Mouse (Mus musculus) stomach, embryonic 14.5 days (tissue): Measurements from ENCODE around the gene Apba3. TPM values are rescaled to one million over a fixed set of nuclear protein-coding genes. Genes with fewer than 3 reads are reported as not detected.
"Not testable (repeated sequence)": the region's sequence is repeated elsewhere in the genome, so short reads cannot be mapped to it uniquely, and the experiment has no call there.

Source experiments
- ATAC-seq: fragments of 200-750 bp; cut with Nextera tagmentation; 2 replicates; pipeline ENCODE4 v1.8.0; 2017; ENCODE audit warnings: low read depth, moderate TSS enrichment; ENCODE audit not compliant: insufficient number of reproducible peaks, insufficient read depth, low FRiP score
- H3K27ac ChIP-seq: fragments of 300-500 bp; sonication (generic); 2 replicates; pipeline ENCODE4 v1.5.1; 2014; ENCODE audit warnings: mild to moderate bottlenecking, low read length, moderate library complexity, mixed read lengths
- H3K27me3 ChIP-seq: fragments of 300-500 bp; sonication (generic); 2 replicates; pipeline ENCODE4 v1.6.1; 2014; ENCODE audit warnings: low read length, control low read depth, mixed read lengths; ENCODE audit not compliant: control insufficient read depth, insufficient read depth
- H3K36me3 ChIP-seq: fragments of 300-500 bp; sonication (generic); 2 replicates; pipeline ENCODE4 v1.6.1; 2014; ENCODE audit warnings: mild to moderate bottlenecking, control low read depth, low read length, moderate library complexity, mixed read lengths; ENCODE audit not compliant: control insufficient read depth, insufficient read depth
- H3K4me1 ChIP-seq: fragments of 300-500 bp; sonication (generic); 2 replicates; pipeline ENCODE4 v1.6.1; 2014; ENCODE audit warnings: low read length, control low read depth, mixed read lengths; ENCODE audit not compliant: control insufficient read depth, insufficient read depth
- H3K4me2 ChIP-seq: fragments of 300-500 bp; sonication (generic); replicated peaks from 2 replicates; pipeline ENCODE4 v1.6.1; 2014; ENCODE audit warnings: low read depth, low read length, control low read depth
- H3K4me3 ChIP-seq: fragments of 300-500 bp; sonication (generic); 2 replicates; pipeline ENCODE4 v1.5.1; 2014; ENCODE audit warnings: low read depth, low read length, control low read depth
- H3K9ac ChIP-seq: fragments of 300-500 bp; sonication (generic); replicated peaks from 2 replicates; pipeline ENCODE4 v1.6.1; 2014; ENCODE audit warnings: low read depth, mild to moderate bottlenecking, control low read depth, low read length, moderate library complexity, mixed read lengths
- H3K9me3 ChIP-seq: fragments of 300-500 bp; sonication (generic); 2 replicates; pipeline ENCODE4 v1.6.1; 2016; ENCODE audit warnings: low read depth, low read length, control low read depth; ENCODE audit not compliant: control insufficient read depth
- WGBS: fragments of 180-500 bp; shearing (Covaris S2); extraction: QIAGEN DNeasy Blood & Tissue Kit; methylation state at CpG from one replicate; pipeline ENCODE4 v1.1.7; 2014; 5-methylcytosine and 5-hydroxymethylcytosine counted together
- polyA plus RNA-seq: library from polyadenylated mRNA; unstranded; fragments of >200 nt; fragmentation: Nextera tagmentation; extraction: Ambion mirVana; gene quantifications from 2 replicates; pipeline ENCODE4 v1.2.1, GENCODE M21; 2014

Gene Apba3
- polyA plus RNA-seq, result 47.0 and 51.1 TPM in 2 replicates

DNA sequence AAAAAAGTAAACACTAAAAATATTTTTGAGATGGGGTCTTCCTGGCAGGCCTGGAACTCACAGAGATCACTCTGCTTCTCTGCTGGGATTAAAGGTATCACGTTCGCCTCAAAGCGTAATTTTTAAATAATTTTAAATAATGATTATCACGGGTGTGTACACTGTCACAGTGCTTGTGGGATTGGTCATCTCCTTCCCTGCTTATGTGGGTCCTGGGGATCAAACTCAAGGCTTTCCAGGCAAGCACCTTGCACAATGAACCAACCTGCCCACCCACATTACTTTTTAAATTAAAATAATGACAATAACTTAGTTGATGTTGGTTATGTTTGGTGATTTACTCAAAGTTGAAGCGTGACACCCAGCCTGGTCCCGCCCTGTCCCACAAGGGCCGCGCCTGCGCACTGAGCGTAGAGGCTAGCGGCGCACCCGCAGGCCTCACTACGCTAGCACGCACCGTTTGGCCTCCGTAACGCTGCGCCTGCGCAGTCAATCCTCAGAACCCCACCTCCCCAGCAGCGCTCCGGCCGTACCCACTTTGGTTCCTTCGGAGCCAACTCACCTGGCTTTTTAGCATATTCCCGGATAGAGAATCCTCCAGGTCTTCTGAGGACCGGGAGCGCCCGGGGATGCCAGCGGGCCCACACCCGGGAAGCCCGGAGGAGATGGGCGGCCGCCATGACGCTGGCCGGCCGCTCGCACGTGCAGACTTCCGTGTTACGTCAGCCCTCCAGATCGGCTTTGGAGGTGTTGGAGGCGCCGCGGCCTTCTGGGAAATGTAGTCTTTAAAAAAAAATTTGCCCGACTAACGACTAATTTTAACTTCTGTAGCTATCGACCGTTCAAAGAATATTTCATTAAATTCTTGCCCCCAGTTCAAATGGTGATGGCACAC lies at the start of gene Apba3, which contains the start of gene Mrpl54:
TSS of gene Apba3 (plus strand) at position 750 of the 895 bp plus-strand sequence.
TSS of gene Mrpl54 (minus strand) at position 724 of the 895 bp plus-strand sequence.
- Histone ChIP-seq H3K9me3 (no peaks in the 10 kb centered on the region), H3K9ac (peak within 1 kb of the TSS; percentile 56), H3K36me3 (peaks cover 28% of the 10 kb centered on the region; the same call in 1 of the 2 replicates), H3K27ac (peak within 1 kb of the TSS; percentile 77; the same call in 1 of the 2 replicates), H3K4me1 (peaks cover 6% of the 10 kb centered on the region), H3K4me3 (peak within 1 kb of the TSS; percentile 69), H3K4me2 (peak within 1 kb of the TSS; percentile 81), H3K27me3 (no peaks in the 10 kb centered on the region)
- WGBS, result under 1% methylated on average over 48 of the region's 48 CpGs
- ATAC-seq, result peak; percentile 94

GRCm38 (mm10) chr10:81217267-81217666 lies 49.5 kb upstream of the Apba3 start:
- not testable (repeated sequence) for H3K27ac ChIP-seq, H3K9ac ChIP-seq, H3K4me3 ChIP-seq, ATAC-seq, H3K4me1 ChIP-seq, H3K27me3 ChIP-seq, H3K36me3 ChIP-seq, H3K4me2 ChIP-seq, H3K9me3 ChIP-seq
- 17% methylated on average over 1 of the region's 1 CpGs for WGBS

DNA sequence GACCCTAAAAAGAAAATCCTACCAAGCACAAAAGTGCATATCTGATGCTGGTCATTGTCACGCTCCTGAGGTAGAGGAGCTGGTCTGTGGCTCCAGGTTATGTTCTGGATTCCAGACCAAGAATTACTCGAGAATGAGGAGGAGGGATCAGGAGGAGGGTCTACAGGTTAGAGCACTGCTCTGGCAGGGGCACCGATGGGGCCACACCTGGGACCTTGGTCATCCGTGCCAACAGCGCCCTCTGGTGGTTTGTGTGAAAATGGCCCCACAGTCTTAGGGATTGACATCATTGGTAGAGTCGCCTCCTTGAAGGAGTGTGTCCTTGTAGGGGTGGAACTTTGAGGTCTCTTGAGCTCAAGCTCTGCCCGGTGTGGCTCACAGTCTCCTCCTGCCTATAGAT lies 48.8 kb upstream of the Apba3 start:
- Histone ChIP-seq H3K4me3 (no peak overlapping the region), H3K36me3 (no peaks in the 10 kb centered on the region), H3K27ac (no peak overlapping the region), H3K27me3 (no peaks in the 10 kb centered on the region), H3K4me1 (no peaks in the 10 kb centered on the region), H3K9ac (no peak overlapping the region), H3K4me2 (no peak overlapping the region), H3K9me3 (no peaks in the 10 kb centered on the region)
- WGBS, result 31% methylated on average over 7 of the region's 7 CpGs
- no peak for ATAC-seq

- Histone ChIP-seq H3K9ac (no peak overlapping the region), H3K27me3 (no peaks in the 10 kb centered on the region), H3K27ac (no peak overlapping the region), H3K36me3 (no peaks in the 10 kb centered on the region), H3K4me1 (no peaks in the 10 kb centered on the region), H3K9me3 (no peaks in the 10 kb centered on the region), H3K4me3 (no peak overlapping the region), H3K4me2 (no peak overlapping the region)
- ATAC-seq, result peak; percentile 65; the same call in 1 of the 2 replicates
- WGBS, result 79% methylated on average over 5 of the region's 5 CpGs
Measured at GRCm38 (mm10) chr10:81221402-81222015, 45.3 kb upstream of the Apba3 start.

DNA sequence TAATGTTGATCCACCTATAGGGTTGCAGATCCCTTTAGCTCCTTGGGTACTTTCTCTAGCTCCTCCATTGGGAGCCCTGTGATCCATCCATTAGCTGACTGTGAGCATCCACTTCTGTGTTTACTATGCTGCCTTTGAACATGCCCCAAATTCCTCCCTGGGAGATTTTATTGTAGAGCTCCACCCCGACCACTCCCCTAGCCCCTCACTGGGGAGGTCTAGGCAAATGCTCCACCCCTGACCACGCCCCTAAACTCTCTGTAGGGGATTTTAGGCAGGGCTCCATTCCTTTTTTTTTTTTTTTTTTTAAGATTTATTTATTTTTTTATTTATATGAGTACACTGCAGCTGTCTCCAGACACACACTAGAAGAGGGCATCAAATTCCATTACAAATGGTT lies 43.0 kb upstream of the Apba3 start:
- not testable (repeated sequence) for H3K4me3 ChIP-seq, H3K27me3 ChIP-seq, H3K4me1 ChIP-seq, ATAC-seq, H3K4me2 ChIP-seq, H3K36me3 ChIP-seq, H3K9ac ChIP-seq, H3K27ac ChIP-seq, H3K9me3 ChIP-seq
- 67% methylated on average over 2 of the region's 2 CpGs for WGBS

DNA sequence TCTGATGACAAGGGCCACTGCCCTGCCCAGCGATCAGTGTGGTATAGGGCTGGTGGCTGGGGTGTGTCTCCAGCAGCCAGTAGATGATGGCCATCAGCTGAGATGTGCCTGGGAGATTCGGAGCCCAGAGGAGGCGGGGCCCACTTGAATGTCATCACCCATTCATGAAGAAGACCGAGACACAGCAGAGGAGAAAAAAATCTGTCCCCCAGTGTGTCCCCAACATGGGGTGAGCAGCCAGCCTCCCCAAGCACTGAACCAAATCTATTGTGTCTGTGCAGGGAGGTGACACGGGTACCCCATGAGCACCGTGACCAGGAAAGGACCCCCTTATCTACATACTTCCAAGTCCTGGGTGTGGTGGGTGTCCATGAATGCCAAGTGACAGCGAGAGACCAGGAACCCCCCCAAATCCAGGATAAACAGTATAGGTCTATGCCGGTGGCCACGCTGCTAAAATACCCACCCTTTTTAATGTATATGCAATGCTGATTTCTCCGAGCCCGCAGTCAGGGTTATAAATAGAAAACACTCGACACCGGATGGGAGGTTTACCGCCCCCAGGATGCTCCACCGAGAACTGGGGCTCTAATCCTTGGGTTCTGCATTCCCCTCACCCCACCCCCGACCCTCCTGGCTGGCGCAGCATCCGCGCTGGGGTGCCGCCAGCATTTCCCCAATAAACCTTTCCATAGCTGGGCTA lies 36.9 kb upstream of the Apba3 start:
- 0 out of 2 replicates have a peak, but pooled peaks cover 8% of the 10 kb centered on the region for H3K4me1 ChIP-seq
- ATAC-seq, result no peak
- peak overlapping the region; percentile 9; the same call in 1 of the 2 replicates for H3K4me3 ChIP-seq
- H3K4me2 ChIP-seq, result peak overlapping the region; percentile 16; the same call in 1 of the 2 replicates
- WGBS, result 13% methylated on average over 20 of the region's 20 CpGs
- no peaks in the 10 kb centered on the region for H3K36me3 ChIP-seq
- H3K9me3 ChIP-seq, result no peaks in the 10 kb centered on the region
- H3K27me3 ChIP-seq, result peaks cover 18% of the 10 kb centered on the region
- no peak overlapping the region for H3K9ac ChIP-seq
- H3K27ac ChIP-seq, result no peak overlapping the region

- Histone ChIP-seq H3K4me2 (peak within 1 kb of the TSS; percentile 16; the same call in 1 of the 2 replicates), H3K9ac (no peak within 1 kb of the TSS), H3K9me3 (no peaks in the 10 kb centered on the region), H3K36me3 (no peaks in the 10 kb centered on the region), H3K27ac (no peak within 1 kb of the TSS), H3K4me1 (0 out of 2 replicates have a peak, but pooled peaks cover 8% of the 10 kb centered on the region), H3K27me3 (peaks cover 18% of the 10 kb centered on the region), H3K4me3 (peak within 1 kb of the TSS; percentile 9; the same call in 1 of the 2 replicates)
- WGBS, result 14% methylated on average over 27 of the region's 27 CpGs
- ATAC-seq, result no peak
Measured at GRCm38 (mm10) chr10:81230438-81231332, 36.1 kb upstream of the Apba3 start, which contains the start of gene Atcay. TSS of gene Atcay (minus strand) at chr10:81230833.
